Mouse (Mus musculus): ENCODE results near the gene Olfr1289.

Gene Olfr1289

DNA sequence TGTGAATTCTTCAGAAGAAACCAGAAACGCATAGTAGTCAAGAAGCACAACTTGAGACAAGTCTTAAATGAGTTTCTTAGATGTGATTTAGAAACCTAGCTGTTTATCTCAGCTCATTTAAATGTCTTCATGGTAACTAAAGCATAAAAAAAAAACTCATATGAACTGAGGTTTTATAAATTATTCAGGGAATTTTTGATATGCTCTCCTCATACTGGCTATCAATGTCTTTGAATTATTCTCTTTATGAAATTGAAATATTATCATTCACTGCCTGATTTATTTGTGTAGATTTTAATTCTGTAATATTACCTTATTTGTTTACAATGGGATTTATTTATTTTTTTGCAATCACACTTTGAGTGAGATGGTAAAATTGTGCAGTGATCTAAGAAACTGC is at the start of gene Olfr1289:
Gene Olfr1289 (plus strand): TSS at position 301 of the 400 bp plus-strand sequence.
- DNase-seq: no peak

DNA sequence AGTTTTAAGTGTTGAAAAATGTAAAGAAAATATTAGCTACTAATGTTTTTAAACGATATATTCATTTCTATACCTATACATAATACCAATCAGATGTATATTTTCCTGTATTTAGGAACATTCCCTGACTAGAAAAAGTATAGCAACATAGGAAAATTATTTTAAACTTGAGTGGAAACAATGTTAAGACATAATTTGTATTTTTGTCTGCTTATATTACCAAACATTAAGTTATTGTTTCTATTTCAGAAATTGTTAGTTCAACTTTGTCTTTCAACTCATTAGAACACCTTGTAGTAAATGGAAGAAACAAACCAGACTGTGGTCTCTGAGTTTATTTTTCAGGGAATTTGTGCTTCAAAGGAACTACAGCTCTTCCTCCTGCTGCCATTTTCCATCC is 31.8 kb upstream of the Olfr1289 start, which contains the start of gene Olfr1287:
Gene Olfr1287 (plus strand): TSS at position 301 of the 400 bp plus-strand sequence.
- no peak for DNase-seq

DNA sequence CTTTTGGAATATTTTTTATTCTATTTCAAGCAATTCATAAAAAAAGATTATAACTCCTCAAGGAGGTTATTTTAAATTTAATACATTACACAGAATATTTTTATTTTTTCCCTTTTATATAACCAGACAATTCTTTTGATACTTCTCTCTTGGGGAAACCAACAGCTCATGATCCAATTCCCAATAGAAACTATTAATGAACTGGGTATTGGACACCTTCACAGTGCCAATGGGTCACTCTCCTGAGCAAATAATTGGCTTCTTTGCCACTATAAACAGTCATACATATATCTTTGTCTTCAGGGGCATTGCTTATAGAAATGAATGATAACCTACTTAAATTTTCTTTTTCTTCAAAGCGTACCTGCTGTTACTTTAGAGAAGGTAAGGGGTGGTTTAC is 6.8 kb upstream of the Olfr1289 start, which contains the start of gene Olfr1288:
Gene Olfr1288 (plus strand): TSS at position 301 of the 400 bp plus-strand sequence.
- no peak for DNase-seq

GRCm38 (mm10) chr2:111493729-111494128 is 13.1 kb downstream of the Olfr1289 start, which contains the start of gene Olfr1290:
Gene Olfr1290, minus strand, starts transcription at chr2:111493829.
- DNase-seq: no peak

DNA sequence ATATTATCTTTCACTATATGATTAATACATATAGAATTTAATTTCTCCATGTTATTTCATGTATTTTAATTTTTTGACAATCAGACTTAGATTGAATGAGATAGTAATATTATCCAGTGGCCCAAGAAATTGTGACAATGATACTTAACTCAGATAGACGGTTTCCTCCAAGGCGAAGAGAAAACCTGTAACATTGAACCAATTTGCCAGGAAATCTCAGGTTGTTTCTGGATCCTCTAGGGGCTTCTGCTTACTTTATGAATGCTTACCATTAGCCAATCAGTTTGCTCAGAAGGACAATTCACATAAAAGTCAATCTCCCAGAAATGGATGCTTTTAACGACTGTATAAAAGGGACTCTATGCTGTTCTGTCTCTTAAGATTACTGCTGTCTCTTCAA is 16.3 kb downstream of the Olfr1289 start, which contains the start of gene Olfr1291-ps1:
Gene Olfr1291-ps1 (plus strand): TSS at position 301 of the 400 bp plus-strand sequence.
- no peak for DNase-seq

DNA sequence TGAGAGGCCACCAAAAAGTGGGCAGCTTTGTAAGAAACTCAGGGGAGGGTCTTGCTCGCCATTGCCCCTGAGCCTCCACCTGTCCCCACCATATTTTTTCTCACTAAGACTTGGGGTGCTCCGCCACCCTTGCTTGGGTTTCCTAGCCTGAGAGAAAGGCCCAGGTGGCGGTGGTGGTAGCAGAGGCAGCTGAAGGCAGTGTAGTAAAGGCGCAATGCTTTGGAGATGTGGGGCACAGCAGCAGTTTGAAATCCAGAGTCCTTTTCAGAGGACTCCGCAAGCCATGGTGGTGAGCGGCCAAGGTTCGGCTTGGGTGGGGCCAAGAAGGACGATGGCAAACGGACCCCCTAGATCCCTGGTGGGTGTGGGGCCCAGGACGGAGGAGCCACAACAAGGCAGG is 36.8 kb downstream of the Olfr1289 start:
- DNase-seq: no peak

GRCm38 (mm10) chr2:111524903-111525302 is 44.3 kb downstream of the Olfr1289 start, which contains the start of gene Olfr1293-ps:
Gene Olfr1293-ps, plus strand, starts transcription at chr2:111525203.
- no peak for DNase-seq
